Mouse (Mus musculus): ENCODE measurements around the gene Lpar5. TPM values are rescaled to one million over a fixed set of nuclear protein-coding genes. Genes with fewer than 3 reads are reported as not detected.
A peak's percentile ranks its signal among the peaks of the same experiment; 100 is the strongest.

Gene Lpar5
- polyA plus RNA-seq, 2 experiments from 2014 or later, result 12.1 to 19.9 TPM

DNA sequence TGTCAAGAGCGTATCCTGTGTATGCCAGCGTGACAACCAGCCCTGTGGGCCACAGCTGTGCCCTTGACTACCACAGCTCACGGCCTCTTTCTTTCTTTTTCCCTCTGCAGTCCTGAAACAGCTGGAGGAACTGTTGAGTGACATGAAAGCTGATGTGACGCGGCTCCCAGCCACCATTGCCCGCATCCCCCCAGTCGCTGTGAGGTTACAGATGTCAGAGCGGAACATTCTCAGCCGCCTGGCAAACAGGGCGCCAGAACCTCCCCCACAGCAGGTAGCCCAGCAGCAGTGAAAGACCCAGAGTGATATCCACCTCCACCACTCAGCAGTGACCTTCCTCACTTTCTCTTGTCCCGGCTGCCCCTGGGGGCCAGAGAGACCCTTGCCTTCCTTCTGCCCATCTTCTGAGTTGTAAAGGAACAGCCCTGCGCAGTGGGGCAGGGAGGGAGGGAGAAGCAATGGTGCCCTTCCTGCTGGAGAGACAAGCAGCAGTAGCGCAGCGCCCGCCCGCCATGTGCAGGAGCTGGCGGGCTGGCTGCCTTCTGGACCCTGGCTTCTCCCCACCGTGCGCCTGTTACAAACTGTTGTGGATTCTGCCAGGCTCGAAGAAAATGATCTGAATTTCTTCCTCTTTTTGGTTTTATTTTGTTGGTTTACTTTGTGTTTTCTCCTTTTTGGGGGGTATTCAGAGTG is 62.1 kb downstream of the Lpar5 start:
- ATAC-seq, result no peak

DNA sequence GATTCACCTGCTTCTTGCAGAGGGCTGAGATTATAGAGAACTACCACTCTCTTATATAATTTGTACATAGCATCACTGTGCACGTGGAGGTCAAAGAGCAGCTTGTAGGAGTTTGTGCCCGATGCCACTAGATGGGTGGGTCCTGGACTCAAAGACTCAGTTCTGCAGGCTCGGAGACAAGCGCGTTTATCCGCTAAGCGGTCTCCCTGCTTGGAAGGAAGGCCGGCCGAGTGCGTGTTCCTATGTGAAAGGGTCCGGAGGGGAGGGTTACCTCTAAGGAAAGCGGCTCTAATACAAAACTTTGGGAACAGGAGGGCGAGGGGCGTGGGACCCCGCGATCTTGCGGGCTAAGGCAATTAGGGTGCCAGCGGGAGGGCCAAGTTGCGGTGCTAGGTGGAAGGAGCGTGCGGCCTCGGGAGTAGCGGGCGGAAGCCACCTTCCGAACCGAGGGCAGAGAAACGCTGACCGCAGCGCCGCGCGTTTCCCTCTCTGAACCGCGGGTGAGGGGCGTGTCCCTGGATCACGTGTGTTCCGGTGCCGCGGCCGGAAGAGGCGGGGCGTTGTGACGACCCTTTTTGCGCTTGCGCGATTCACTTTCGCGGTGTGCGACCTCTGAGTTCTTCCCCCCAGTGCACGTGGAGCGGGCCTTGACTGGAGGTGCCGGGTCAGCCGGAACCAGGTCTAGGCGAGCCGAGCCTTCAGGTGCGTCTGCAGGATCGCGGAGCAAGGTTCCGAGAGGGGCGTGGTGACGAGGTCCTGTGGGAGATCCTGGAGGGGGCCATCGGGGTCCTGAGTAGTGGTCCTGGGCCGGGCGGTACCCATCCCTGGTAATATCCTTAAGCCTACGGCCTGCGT is 63.8 kb downstream of the Lpar5 start, which contains the start of gene Nop2:
TSS of gene Nop2 (plus strand) at position 608 of the 855 bp plus-strand sequence.
- peak; percentile 96 for ATAC-seq

Other genes starting within 250 kb of the Lpar5 start
- 100 to 1,000 TPM in 1 of 2 experiments, 10 to 100 TPM in 1; 77.2 to 154 TPM for gene Usp5, start 238.4 kb upstream of the Lpar5 start, polyA plus RNA-seq (2017; shearing (Covaris generic))
- 10 to 100 TPM in 1 of 2 experiments, 1 to 10 TPM in 1; 8.0 to 27.1 TPM for gene Cdca3, start 238.4 kb upstream of the Lpar5 start, polyA plus RNA-seq (2017; shearing (Covaris generic))
- gene Gnb3, start 227.6 kb upstream of the Lpar5 start, polyA plus RNA-seq (2017; shearing (Covaris generic)), result not detected
- gene P3h3, start 210.2 kb upstream of the Lpar5 start, polyA plus RNA-seq (2017; shearing (Covaris generic)), result under 1 TPM in 1 of 2 experiments, not detected in 1; 0.11 TPM
- gene Gpr162, start 203.9 kb upstream of the Lpar5 start, polyA plus RNA-seq (2017; shearing (Covaris generic)), result not detected
- gene Cd4, start 179.7 kb upstream of the Lpar5 start, polyA plus RNA-seq (2017; shearing (Covaris generic)), result 100 to 1,000 TPM; 268 to 648 TPM
- gene Lag3, start 156.2 kb upstream of the Lpar5 start, polyA plus RNA-seq (2017; shearing (Covaris generic)), result 10 to 100 TPM; 19.0 to 29.0 TPM
- 10 to 100 TPM in 1 of 2 experiments, 1 to 10 TPM in 1; 5.4 to 10.6 TPM for gene Ptms, start 147.8 kb upstream of the Lpar5 start, polyA plus RNA-seq (2017; shearing (Covaris generic))
- 10 to 100 TPM; 39.0 to 40.7 TPM for gene Mlf2, start 136.5 kb upstream of the Lpar5 start, polyA plus RNA-seq (2017; shearing (Covaris generic))
- gene Cops7a, start 102.4 kb upstream of the Lpar5 start, polyA plus RNA-seq (2017; shearing (Covaris generic)), result 10 to 100 TPM; 66.2 to 93.4 TPM
- under 1 TPM in 1 of 2 experiments, not detected in 1; 0.15 TPM for gene Pianp, start 71.2 kb upstream of the Lpar5 start, polyA plus RNA-seq (2017; shearing (Covaris generic))
- 1 to 10 TPM; 3.9 to 4.4 TPM for gene Zfp384, start 58.8 kb upstream of the Lpar5 start, polyA plus RNA-seq (2017; shearing (Covaris generic))
- gene Ing4, start 28.2 kb upstream of the Lpar5 start, polyA plus RNA-seq (2017; shearing (Covaris generic)), result 10 to 100 TPM; 48.3 to 64.6 TPM
- gene Acrbp, start 18.2 kb upstream of the Lpar5 start, polyA plus RNA-seq (2017; shearing (Covaris generic)), result 10 to 100 TPM; 24.6 to 25.9 TPM
- gene Chd4, start 28.1 kb downstream of the Lpar5 start, polyA plus RNA-seq (2017; shearing (Covaris generic)), result 10 to 100 TPM; 61.4 to 71.9 TPM
- gene Nop2, start 64.0 kb downstream of the Lpar5 start, polyA plus RNA-seq (2017; shearing (Covaris generic)), result 10 to 100 TPM; 51.5 to 59.7 TPM
- gene Iffo1, start 77.3 kb downstream of the Lpar5 start, polyA plus RNA-seq (2017; shearing (Covaris generic)), result 10 to 100 TPM in 1 of 2 experiments, 1 to 10 TPM in 1; 9.5 to 10.6 TPM
- 100 to 1,000 TPM; 215 to 384 TPM for gene Gapdh, start 98.5 kb downstream of the Lpar5 start, polyA plus RNA-seq (2017; shearing (Covaris generic))
- 10 to 100 TPM; 22.6 to 49.4 TPM for gene Ncapd2, start 123.8 kb downstream of the Lpar5 start, polyA plus RNA-seq (2017; shearing (Covaris generic))
- 10 to 100 TPM; 67.5 to 77.7 TPM for gene Mrpl51, start 123.9 kb downstream of the Lpar5 start, polyA plus RNA-seq (2017; shearing (Covaris generic))
- gene Vamp1, start 147.6 kb downstream of the Lpar5 start, polyA plus RNA-seq (2017; shearing (Covaris generic)), result 10 to 100 TPM; 17.0 to 28.4 TPM
- 100 to 1,000 TPM in 1 of 2 experiments, 10 to 100 TPM in 1; 88.2 to 156 TPM for gene Tapbpl, start 163.9 kb downstream of the Lpar5 start, polyA plus RNA-seq (2017; shearing (Covaris generic))
- gene Cd27, start 169.1 kb downstream of the Lpar5 start, polyA plus RNA-seq (2017; shearing (Covaris generic)), result 100 to 1,000 TPM; 638 to 724 TPM
- gene Tuba3a, start 218.1 kb downstream of the Lpar5 start, polyA plus RNA-seq (2017; shearing (Covaris generic)), result 1 to 10 TPM; 1.9 to 2.3 TPM
- gene Ltbr, start 246.0 kb downstream of the Lpar5 start, polyA plus RNA-seq (2017; shearing (Covaris generic)), result under 1 TPM in 1 of 2 experiments, not detected in 1; 0.28 TPM

Data from CD4-positive, CD25-positive, alpha-beta regulatory T cell, adult 4 months (primary cell).